Mouse (Mus musculus) forebrain, embryonic 13.5 days (tissue): ENCODE measurements around the gene Tmem243. TPM values are rescaled to one million over a fixed set of nuclear protein-coding genes. Genes with fewer than 3 reads are reported as not detected.
"Not testable (repeated sequence)": the region's sequence is repeated elsewhere in the genome, so short reads cannot be mapped to it uniquely, and the experiment has no call there.

ENCODE experiments used
- ATAC-seq: fragments of 200-750 bp; cut with Nextera tagmentation; 2 replicates; pipeline ENCODE4 v1.8.0; 2017
- H3K27ac ChIP-seq: fragments of 300-500 bp; sonication (generic); 2 replicates; pipeline ENCODE4 v1.5.1; 2015; ENCODE audit warnings: inconsistent platforms, mild to moderate bottlenecking, moderate library complexity
- H3K27me3 ChIP-seq: fragments of 300-500 bp; sonication (generic); 2 replicates; pipeline ENCODE4 v1.6.1; 2015; ENCODE audit warnings: mild to moderate bottlenecking, inconsistent platforms
- H3K36me3 ChIP-seq: fragments of 300-500 bp; sonication (generic); 2 replicates; pipeline ENCODE4 v1.6.1; 2015; ENCODE audit warnings: mild to moderate bottlenecking, inconsistent platforms; ENCODE audit not compliant: poor library complexity, severe bottlenecking
- H3K4me1 ChIP-seq: fragments of 300-500 bp; sonication (generic); 2 replicates; pipeline ENCODE4 v1.6.1; 2015; ENCODE audit warnings: inconsistent platforms
- H3K4me2 ChIP-seq: fragments of 300-500 bp; sonication (generic); 2 replicates; pipeline ENCODE4 v1.6.1; 2015; ENCODE audit warnings: inconsistent platforms, mild to moderate bottlenecking, moderate library complexity
- H3K4me3 ChIP-seq: fragments of 300-500 bp; sonication (generic); 2 replicates; pipeline ENCODE4 v1.5.1; 2015; ENCODE audit warnings: mild to moderate bottlenecking, inconsistent platforms
- H3K9ac ChIP-seq: fragments of 300-500 bp; sonication (generic); 2 replicates; pipeline ENCODE4 v1.6.1; 2015; ENCODE audit warnings: mild to moderate bottlenecking, inconsistent platforms
- H3K9me3 ChIP-seq: fragments of 300-500 bp; sonication (generic); replicated peaks from 2 replicates; pipeline ENCODE4 v1.6.1; 2016; ENCODE audit warnings: inconsistent platforms
- WGBS: fragments of 180-500 bp; shearing (Covaris S2); methylation state at CpG from one replicate; pipeline ENCODE4 v1.1.7; 2015; 5-methylcytosine and 5-hydroxymethylcytosine counted together
- polyA plus RNA-seq: library from polyadenylated mRNA; unstranded; fragments of >200 nt; fragmentation: Nextera tagmentation; extraction: Ambion mirVana; gene quantifications from 2 replicates; pipeline ENCODE4 v1.2.1, GENCODE M21; 2015

Tmem243 gene
- polyA plus RNA-seq, 1 experiment from 2014 or later, result 19.6 TPM

GRCm38 (mm10) chr5:9161456-9162041, 61.1 kb downstream of the Tmem243 start, which contains the start of gene Dmtf1:
Dmtf1 (minus strand) TSS chr5:9161776.
- Histone ChIP-seq H3K4me1 (peaks cover 27% of the 10 kb centered on the region), H3K9ac (peak within 1 kb of the TSS; percentile 95), H3K36me3 (peaks cover 4% of the 10 kb centered on the region; the same call in 1 of the 2 replicates), H3K4me2 (peak within 1 kb of the TSS; percentile 73), H3K27me3 (no peaks in the 10 kb centered on the region), H3K9me3 (no peaks in the 10 kb centered on the region), H3K4me3 (peak within 1 kb of the TSS; percentile 90), H3K27ac (peak within 1 kb of the TSS; percentile 100)
- WGBS, result under 1% methylated on average over 64 of the region's 64 CpGs
- peak; percentile 95 for ATAC-seq

DNA sequence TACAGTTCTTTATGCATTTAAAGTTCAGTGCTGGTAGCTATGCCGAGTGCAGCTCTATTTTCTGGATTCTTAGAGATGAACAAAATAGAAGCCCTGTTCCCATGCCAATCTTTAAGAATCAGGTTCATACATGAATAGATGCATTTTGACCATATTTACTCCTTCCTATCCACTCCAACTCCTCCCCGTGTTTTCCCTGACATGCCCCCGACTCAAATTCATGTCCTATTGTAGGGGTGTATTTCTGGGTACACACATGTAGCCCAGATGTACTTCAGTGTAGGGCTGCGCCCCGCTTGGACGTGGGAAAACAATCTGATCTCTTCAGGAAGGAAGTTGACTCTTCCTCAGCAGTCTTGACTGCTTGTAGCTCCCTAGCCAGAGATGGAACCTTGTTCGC, 61.6 kb downstream of the Tmem243 start:
- no peaks in the 10 kb centered on the region for H3K27me3 ChIP-seq
- H3K9me3 ChIP-seq, result no peaks in the 10 kb centered on the region
- H3K4me1 ChIP-seq, result peaks cover 26% of the 10 kb centered on the region
- H3K36me3 ChIP-seq, result peaks cover 2% of the 10 kb centered on the region; the same call in 1 of the 2 replicates
- H3K27ac ChIP-seq, result peak overlapping the region; percentile 100
- peak overlapping the region; percentile 70 for H3K9ac ChIP-seq
- peak overlapping the region; percentile 73 for H3K4me2 ChIP-seq
- WGBS, result 15% methylated on average over 7 of the region's 7 CpGs
- H3K4me3 ChIP-seq, result peak overlapping the region; percentile 90
- ATAC-seq, result peak; percentile 23

DNA sequence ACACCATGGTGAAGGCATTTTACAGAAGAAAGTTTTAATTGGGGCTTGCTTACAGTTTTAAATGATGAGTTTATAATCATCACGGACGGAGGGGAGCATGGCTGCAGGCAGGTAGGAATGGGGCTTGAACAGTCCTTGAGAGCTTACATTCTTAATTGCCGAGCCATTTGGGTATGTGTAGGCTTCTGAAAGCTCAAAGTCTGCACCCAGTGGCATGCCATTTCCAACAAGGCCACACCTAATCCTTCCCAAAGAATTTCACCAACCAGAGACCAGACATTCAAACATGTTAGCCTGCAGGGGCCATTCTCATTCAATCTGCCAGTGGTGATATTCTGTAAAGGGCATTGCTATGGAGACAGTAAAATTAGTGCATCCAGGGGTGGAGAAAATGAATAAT, 62.9 kb downstream of the Tmem243 start:
- Histone ChIP-seq H3K4me2 (no peak overlapping the region), H3K27ac (no peak overlapping the region), H3K4me1 (peaks cover 22% of the 10 kb centered on the region), H3K9ac (no peak overlapping the region), H3K4me3 (no peak overlapping the region), H3K9me3 (no peaks in the 10 kb centered on the region), H3K36me3 (no peaks in the 10 kb centered on the region), H3K27me3 (no peaks in the 10 kb centered on the region)
- 93% methylated on average over 3 of the region's 3 CpGs for WGBS
- ATAC-seq, result no peak

DNA sequence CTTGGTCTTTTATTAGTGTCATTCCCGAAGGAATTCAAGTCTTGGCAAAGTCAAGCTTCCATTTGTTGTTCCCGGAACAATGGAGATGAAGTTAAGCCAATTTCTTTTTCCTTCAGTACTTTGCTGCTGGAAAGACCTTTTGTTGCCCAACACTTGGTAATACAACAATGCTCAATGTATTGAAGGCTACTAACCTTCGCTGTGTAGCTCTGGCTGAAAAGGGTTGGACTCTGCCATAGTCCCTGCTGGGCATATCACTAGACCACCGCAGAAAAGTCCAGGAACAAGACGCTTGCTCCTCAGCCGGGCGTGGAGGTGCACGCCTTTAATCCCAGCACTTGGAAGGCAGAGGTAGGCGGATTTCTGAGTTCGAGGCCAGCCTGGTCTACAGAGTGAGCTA, 64.7 kb downstream of the Tmem243 start:
- H3K36me3 ChIP-seq, H3K9ac ChIP-seq, H3K4me1 ChIP-seq, H3K9me3 ChIP-seq, H3K27me3 ChIP-seq, ATAC-seq, H3K4me3 ChIP-seq, H3K4me2 ChIP-seq, H3K27ac ChIP-seq: not testable (repeated sequence)
- 77% methylated on average over 10 of the region's 10 CpGs for WGBS

DNA sequence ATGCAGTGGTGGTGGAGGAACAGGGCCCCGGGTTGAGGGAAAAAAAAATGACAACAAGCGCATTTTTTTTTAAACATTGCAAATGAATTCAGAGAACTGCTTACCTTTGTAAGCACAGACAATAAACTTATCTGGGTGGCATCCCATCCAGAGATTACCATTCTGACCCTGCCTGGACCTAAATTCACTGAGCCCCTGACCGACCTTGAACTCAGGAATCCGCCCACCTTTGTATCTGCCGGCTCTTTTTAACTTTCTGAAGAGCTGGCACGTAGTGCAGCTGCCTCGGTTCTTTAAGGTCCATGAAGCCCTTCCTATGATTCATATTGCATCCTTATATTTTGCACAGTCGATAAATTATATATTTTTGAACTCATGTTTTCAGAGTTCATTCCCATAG, 65.9 kb downstream of the Tmem243 start:
- Histone ChIP-seq H3K4me1 (peaks cover 6% of the 10 kb centered on the region), H3K36me3 (no peaks in the 10 kb centered on the region), H3K9me3 (no peaks in the 10 kb centered on the region), H3K27ac (no peak overlapping the region), H3K9ac (no peak overlapping the region), H3K27me3 (no peaks in the 10 kb centered on the region), H3K4me2 (no peak overlapping the region), H3K4me3 (no peak overlapping the region)
- WGBS, result 79% methylated on average over 8 of the region's 8 CpGs
- ATAC-seq, result no peak

- not testable (repeated sequence) for H3K36me3 ChIP-seq, H3K27ac ChIP-seq, H3K9me3 ChIP-seq, H3K4me3 ChIP-seq, H3K4me1 ChIP-seq, H3K27me3 ChIP-seq, H3K9ac ChIP-seq, H3K4me2 ChIP-seq
- peak; percentile 72 for ATAC-seq
- WGBS, result 71% methylated on average over 5 of the region's 5 CpGs
These were observed 69.0 kb downstream of the Tmem243 start for GRCm38 (mm10) chr5:9169328-9170005.

DNA sequence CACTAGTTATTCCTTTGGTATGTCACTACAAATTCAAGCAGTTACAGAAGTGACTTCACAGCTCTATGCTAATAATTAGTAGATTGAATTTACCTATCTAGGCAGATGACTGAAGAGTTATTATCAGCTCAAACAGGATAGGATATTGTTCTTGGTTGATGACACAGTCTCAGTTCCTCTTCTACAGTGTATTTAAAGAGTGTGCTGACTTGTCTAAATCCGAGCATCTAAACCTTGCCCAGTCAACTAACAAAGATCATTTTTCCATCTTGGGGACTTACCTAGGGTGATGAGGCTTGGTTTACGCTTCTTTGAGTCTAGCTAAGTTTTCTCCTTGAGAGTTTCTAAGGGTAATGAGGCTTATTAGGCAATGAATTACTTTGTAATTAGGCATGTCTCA, 72.8 kb downstream of the Tmem243 start:
- H3K27me3 ChIP-seq, result no peaks in the 10 kb centered on the region
- no peak overlapping the region for H3K9ac ChIP-seq
- ATAC-seq, result no peak
- H3K4me3 ChIP-seq, result no peak overlapping the region
- no peak overlapping the region for H3K4me2 ChIP-seq
- H3K27ac ChIP-seq, result no peak overlapping the region
- WGBS, result 70% methylated on average over 2 of the region's 2 CpGs
- no peaks in the 10 kb centered on the region for H3K36me3 ChIP-seq
- no peaks in the 10 kb centered on the region for H3K4me1 ChIP-seq
- H3K9me3 ChIP-seq, result no peaks in the 10 kb centered on the region

- H3K27me3 ChIP-seq, result no peaks in the 10 kb centered on the region
- H3K9ac ChIP-seq, result no peak overlapping the region
- H3K9me3 ChIP-seq, result no peaks in the 10 kb centered on the region
- H3K4me3 ChIP-seq, result no peak overlapping the region
- H3K4me2 ChIP-seq, result no peak overlapping the region
- H3K27ac ChIP-seq, result no peak overlapping the region
- no peaks in the 10 kb centered on the region for H3K4me1 ChIP-seq
- ATAC-seq, result no peak
- no peaks in the 10 kb centered on the region for H3K36me3 ChIP-seq
- 80% methylated on average over 1 of the region's 1 CpGs for WGBS
These were observed 86.0 kb downstream of the Tmem243 start for GRCm38 (mm10) chr5:9186467-9186866.

Other genes starting within 250 kb of the Tmem243 start
- 0.45 and 0.96 TPM in 2 replicates for gene Abcb4, start 207.0 kb upstream of the Tmem243 start, polyA plus RNA-seq
- 23.7 and 23.9 TPM in 2 replicates for gene Crot, start 103.3 kb upstream of the Tmem243 start, polyA plus RNA-seq
- 63.1 and 68.0 TPM in 2 replicates for gene Dmtf1, start 61.1 kb downstream of the Tmem243 start, polyA plus RNA-seq
- 4.9 and 6.3 TPM in 2 replicates for gene 9330182L06Rik, start 165.4 kb downstream of the Tmem243 start, polyA plus RNA-seq